Mouse (Mus musculus) right cerebral cortex, postnatal 14 days (tissue): ENCODE measurements at regions not wholly inside any gene's neighbourhood (a gene's known extent, or its start where the extent isn't known, plus 50 kb on each side); places are given as distances from the start of the nearest gene placed in this dataset.

ENCODE experiments used
- DNase-seq: peaks from one replicate; pipeline ENCODE4 v3.0.0; 2022

GRCm38 (mm10) chr14:24081911-24082558, 67.7 kb upstream of the Kcnma1 start:
- peak; percentile 62 for DNase-seq

GRCm38 (mm10) chr14:24068693-24069092, 54.4 kb upstream of the Kcnma1 start:
- no peak for DNase-seq

GRCm38 (mm10) chr14:24067657-24068056, 53.4 kb upstream of the Kcnma1 start:
- DNase-seq: peak; percentile 76

GRCm38 (mm10) chr14:24065231-24065767, 51.0 kb upstream of the Kcnma1 start:
- DNase-seq: no peak
